Mouse (Mus musculus): Measurements from ENCODE around the gene Spryd3.
A peak's percentile ranks its signal among the peaks of the same experiment; 100 is the strongest.

DNA sequence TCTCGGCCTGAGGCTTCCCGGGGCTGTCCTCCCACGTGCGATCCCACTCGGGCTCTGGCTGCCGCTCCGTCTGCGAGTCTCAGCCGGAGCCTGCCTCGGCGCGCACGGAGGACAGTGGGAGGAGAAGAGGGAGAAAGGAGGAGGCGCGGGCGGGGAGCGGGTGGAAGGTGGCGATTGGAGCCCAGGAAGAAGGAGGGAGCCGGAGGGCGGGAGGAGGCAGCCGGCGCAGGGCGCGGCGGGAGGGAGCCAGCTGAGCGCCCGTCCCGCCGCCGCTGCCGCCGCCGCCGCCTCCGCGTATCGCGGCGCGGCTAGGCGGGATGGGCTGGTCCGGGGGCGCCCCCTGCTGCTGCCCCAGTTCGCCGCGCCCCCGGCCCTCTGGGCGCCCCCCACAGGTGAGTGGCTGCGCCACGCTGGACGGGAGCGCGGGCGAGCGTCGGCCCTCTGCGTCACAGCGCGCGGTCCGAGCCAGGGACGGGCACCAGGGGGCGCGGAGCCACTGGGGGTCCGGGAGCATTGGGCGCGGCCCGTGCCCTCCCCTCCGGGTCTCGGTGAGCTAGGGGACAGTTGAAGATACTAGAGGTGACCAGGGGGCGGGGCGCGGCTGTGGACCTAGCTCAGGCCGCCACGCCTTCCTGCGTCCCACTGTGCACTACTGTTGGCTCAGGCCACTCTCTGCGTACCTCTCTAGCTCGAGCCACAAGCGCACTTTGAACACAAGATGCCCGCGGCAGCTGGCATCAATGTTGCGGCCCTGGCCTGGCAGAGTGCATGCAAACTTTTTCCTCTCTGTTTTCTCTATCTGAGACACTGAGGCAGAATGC, 35.7 kb downstream of the Spryd3 start, which contains the start of gene Tns2:
- TF ChIP-seq CTCF (IDR thresholded peaks at IDR 0.05; ENCODE audit: low read depth): peak; percentile 59
- no peak for TF ChIP-seq EP300 (IDR thresholded peaks at IDR 0.05; ENCODE audit: low read depth)

Data from liver, postnatal 0 days (tissue).